Mouse (Mus musculus): Measurements from ENCODE around the gene Cops7a.

The Cops7a gene

DNA sequence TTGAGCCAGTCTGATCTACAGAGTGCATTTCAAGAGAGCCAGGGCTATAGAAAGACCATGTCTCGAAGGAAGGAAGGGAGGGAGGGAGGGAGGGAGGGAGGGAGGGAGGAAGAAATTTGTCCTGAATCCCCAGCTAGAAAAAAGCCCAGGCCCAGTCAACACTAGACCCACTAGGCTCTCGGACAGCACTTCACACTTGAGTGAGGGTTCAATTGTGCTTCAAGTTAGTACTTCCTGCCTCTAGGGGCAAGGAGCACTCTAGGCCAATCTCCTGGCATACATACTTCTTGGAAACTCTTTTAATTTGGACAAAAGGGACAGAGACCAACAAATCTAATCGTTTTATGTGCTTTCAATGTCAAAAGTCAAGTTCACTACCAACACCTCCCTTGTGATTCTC is 7.2 kb downstream of the Cops7a start:
- DNase-seq, result no peak

DNA sequence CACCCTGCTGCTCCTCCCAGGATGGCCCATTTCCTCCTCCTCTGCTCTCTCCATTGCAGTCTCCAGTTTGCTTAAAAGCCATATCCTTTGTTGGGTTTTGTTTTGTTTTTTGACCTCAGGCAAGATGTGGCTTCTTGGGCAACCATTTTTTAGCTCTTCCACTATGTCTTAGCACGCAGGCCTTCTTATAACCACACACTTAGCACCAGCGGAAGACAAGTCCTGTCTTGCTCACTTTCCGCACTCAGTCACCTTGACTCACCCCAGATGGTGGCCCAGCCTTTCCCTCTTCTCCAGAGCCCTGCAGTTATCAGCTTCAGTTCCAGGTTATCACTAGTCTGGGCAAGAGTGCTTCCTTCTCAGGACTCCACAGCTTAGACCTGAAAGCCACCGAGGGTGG is 10.1 kb downstream of the Cops7a start:
- DNase-seq, result no peak

DNA sequence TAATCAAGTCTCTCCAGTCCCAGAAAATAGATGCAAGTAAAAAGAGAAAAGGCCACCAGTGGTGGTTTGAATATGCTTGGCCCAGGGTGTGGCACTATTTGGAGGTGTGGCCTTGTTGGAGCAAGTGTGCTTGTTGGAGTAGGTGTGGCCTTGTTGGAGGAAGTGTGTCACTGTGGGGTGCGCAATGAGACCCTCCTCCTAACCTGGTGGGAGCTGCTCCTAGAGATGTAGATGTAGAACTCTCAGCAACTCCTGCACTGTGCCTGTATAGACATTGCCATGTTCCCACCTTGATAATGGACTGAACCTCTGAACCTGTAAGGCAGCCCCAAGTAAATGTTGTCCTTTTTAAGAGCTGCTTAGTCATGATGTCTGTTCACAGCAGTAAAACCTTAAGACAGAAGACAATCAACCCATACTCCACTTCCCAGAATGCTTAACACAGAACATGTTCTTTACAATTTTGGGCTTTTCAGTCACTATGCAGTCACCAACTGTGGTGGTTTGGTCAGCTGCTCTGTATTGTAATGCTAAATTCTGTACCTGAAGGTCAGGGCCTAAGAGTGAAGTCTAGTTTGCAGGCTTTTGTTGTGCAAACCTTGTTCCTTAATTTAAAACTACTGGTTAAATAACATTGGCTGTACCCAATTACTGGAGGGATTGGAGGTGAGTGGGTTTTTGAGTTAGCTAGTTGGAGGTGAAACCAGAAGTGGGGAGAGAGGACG is 11.2 kb downstream of the Cops7a start:
- no peak for DNase-seq

DNA sequence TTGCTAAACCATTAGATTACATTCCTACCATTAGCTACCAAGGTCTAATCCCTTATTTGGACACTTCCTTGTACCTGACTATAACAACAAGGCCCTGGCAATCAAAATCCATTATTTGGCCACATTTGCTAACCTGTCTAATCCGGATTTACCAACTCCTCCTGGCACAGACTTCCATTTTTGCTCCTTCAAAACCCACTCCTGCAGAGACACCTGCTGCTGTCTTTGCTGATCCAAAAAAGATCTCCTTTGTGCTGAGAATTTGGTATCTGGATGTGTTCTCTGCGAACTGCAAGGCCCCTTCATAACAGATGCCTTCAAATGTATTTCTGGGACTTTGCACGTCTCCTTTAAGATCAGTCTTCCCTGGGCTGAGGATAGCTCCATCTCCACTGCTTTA is 21.8 kb downstream of the Cops7a start:
- no peak for DNase-seq

DNA sequence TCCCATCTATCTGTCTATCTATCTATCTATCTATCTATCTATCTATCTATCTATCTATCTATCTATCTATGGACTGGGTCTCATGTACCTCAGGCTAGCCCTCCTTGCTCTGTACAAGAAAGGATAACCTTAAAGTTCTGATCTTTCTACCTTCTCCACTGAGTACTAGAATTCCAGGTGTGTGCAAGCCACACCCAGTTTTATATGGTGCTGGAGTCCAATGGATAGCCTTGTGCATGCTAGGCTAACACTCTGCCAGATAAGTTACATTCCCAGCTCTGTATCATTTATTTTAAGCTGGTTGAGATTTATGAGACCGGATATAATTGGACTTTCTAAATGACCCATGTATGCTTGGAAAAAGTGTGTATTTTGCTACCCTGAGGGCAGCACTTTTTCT is 23.7 kb downstream of the Cops7a start:
- DNase-seq, result no peak

DNA sequence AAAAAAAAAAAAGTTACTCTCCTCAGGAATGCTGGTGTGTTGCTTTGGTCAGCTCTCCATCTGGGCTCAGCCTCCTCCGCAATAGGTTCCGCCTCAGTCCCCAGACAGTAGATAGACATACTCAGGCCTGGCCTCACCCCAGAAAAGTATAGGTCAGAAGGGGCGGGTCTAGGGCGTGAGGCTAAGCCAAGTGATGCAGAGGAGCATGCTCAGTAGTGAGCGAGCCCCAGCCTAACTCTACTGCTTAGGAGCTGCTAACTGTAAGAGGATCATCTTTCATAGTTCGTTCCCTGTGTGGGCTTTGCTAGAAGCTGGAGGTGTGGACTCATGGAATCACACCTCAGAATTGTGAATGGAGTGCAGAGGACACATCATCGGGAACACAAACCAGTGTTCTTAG is 26.8 kb downstream of the Cops7a start:
- peak in 1 of 2 experiments; percentile 20 for DNase-seq

DNA sequence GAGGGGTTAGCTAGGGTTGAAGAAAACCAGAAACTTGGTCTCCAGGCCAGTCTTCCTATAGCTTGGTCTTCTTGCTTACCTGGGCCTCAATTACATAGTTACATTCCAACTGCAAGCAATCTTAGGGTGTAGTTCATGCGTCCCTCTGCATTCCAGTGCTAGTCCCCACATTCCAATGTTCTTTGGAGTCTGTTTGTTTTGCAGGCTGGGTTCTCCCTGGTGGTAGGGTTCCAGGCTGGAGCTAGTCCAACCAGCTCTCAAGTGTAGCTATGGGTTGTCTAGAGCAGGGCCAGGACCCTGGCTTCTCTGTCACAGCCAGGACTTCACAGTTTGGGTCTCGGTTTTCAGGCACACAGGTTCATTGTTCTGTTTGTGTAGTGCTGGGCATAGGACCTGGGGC is 27.8 kb downstream of the Cops7a start:
- DNase-seq, result no peak

DNA sequence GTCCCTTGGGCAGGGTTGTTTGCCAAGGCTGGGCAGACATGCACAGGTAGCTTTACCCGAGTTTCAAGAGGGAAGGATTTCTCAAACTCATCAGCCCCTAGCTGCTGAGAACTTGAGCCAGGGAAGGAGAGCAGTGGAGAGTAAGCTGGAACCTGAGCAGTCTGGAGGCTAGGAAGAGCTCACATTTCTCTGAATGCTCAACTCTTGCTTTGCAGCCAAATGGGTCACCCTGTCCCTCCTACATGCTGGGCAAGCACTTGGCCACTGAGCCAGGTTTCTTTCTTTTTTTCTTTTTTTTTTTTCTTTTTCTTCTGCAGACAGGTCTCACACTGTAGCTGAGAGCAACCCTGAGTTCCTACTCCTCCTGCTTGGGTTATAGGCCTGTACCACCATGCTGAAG is 28.7 kb downstream of the Cops7a start:
- no peak for DNase-seq

DNA sequence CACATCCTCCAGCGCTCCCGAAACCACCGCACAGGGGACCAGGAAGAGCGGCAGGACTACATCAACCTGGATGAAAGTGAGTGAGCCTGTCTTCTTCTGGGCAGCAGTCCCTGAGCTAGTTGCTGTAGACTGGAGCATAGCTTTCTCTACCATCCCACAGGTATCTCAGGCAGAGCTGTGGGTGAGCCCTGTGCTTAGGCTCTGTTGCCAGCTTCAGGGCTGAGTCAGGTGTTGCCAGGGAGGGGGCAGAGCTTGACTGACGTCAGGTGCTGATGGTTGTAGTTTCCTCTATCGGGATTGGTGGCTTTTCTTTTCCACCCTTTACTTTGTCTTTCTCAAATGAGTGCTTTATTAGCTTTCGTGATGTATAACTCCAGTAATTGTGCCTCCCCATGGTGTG is 30.7 kb downstream of the Cops7a start:
- no peak for DNase-seq

DNA sequence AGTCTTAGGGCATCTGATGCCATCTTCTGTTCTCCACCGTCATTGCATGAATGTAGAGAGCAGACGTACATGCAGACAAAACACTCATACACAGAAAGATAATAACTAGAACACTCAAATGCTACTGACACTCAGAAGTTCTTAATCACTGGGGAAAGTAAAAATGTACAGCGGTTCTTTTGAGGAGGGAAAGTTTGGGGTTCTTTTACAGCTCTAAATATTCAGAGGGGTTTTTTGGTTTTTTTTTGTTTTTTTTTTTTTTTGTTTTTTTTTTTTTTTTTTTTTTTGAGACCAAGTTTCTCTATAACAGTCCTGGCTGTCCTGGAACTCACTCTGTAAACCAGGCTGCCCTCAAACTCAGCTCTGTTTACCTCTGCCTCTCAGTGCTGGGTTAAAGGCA is 32.2 kb downstream of the Cops7a start:
- DNase-seq, result no peak

DNA sequence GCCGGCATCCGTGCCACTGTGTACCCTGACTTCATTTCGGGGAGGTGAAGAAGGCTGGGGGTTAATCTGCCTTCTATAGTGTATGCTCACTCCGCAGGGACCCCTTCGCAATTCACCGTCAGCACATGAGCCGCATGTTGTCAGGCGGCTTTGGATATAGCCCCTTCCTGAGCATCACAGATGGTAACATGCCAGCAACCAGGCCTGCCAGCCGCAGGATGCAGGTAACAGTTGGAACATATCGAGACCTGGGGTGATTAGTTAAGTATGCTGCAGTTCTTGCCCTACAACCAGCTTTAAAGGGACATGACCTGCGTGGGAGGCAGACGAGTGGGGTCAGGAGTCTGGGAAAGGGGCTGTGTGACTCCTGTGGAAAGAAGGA is 33.0 kb downstream of the Cops7a start:
- peak in 1 of 2 experiments; percentile 34 for DNase-seq

DNA sequence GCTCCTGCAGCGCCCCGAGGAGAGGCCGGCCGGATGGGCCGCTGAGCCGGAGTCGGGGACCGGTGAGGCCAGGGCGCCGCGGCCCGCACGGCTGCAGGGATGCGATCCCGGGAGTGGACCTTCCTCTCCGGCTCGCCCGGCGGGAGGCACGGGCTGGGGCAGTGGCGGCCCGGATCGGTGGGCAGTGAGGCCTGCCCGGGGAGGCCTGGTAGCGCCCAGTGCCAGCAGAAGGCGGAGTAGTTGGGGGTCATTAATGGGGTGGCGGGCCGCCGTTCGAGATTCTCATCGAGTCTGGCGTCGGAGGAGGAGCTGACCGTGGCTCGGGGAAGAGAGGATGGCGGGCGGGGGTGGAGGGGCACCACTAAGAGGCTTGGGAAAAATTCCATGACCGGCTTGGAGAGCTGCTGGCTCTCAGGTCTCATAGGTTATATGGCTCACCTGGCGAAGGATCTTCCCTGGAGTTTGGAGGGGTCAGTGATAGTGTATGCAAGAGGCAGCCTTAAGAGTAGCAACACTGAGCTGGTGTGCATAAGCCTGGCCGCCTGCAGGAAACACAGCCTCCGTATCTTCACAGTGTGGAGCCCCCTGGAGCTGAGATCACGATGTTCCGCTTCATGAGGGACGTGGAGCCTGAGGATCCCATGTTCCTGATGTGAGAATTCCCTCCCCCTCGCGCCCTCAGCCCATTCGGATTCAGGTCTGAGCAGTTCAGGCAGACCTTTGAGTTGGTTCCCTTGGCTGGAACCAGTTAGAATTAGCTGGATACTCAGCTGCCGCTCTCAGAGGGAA is 33.6 kb downstream of the Cops7a start:
- peak; percentile 67 to 82 for DNase-seq

DNA sequence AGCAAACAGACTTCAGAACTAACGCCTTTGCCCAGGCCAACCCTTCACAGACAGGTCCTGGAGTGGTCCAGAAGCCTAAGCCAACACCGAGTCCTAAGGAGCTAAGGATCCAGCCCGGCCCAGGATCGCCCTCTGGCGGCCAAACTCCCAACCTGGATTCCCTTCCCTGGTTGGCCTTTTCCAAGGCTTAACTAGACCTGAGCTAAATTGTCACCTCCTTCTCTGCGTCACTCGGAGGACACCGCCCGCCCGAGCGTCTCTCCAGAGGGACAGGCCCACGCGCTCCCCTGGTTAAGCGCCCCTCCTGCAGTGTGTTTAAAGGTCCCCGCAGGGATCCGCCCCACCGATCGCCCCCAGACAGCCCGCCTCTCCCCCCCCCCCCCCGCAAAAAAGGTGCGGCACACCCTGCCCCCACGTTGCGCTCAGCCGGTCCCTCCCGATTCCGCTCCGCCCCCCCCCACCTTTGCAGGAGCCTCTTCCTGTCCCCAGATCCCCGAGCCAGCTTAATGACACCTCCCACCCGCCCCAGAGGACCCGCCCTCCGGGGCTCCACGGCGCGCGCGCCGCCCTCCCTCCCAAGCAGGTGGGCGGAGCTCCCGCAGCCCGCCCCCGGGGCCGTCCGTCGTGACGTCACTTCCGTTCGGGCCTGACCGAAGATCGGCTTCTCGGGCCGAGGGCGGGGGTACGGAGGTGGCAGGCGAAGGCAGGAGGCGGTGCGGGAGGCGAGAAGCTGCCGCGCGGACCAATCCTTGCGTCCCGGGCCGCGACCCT is 34.4 kb downstream of the Cops7a start, which contains the start of gene Mlf2:
Gene Mlf2 (plus strand): TSS at position 633 of the 771 bp plus-strand sequence.
- DNase-seq, result peak; percentile 99 to 100

DNA sequence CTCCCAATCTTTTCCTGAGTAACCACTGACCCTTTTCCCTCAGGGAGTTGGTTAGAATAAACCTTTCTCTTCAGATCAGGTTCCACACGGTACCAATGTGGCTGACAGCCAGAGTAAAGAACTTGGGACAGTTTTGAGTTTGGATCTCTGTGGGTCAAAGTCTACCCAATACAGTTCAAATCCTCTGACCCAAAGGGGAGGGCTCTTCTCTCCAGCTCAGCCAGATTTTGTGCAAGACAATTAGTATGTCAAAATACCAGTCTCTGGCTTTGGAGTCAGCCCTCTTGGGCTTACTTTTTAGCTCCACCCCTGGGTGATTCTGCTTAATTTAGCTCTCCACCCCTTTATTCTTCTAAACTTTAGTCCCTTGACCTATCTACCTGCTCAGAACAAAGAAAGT is 35.1 kb downstream of the Cops7a start:
- DNase-seq, result no peak

DNA sequence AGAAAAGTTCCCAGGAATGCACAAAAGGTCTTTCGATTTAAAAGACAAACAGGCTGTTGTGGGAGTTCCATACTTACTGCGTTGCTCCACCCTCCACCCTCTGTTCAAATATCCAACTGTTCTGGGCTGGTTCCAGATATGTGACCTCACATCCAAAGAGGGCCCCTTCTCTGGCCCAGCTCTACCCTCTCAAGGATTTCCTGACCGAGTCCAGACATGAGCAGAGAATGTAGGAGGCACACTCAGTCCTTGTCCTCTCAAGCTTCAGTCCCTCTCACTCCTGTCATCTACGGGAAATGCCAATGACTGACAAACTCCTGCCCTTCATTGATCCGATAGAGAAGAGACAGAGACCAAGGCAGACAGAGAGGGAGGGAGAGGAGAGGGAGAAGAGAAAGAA is 39.4 kb downstream of the Cops7a start:
- DNase-seq, result peak in 1 of 2 experiments; percentile 64

DNA sequence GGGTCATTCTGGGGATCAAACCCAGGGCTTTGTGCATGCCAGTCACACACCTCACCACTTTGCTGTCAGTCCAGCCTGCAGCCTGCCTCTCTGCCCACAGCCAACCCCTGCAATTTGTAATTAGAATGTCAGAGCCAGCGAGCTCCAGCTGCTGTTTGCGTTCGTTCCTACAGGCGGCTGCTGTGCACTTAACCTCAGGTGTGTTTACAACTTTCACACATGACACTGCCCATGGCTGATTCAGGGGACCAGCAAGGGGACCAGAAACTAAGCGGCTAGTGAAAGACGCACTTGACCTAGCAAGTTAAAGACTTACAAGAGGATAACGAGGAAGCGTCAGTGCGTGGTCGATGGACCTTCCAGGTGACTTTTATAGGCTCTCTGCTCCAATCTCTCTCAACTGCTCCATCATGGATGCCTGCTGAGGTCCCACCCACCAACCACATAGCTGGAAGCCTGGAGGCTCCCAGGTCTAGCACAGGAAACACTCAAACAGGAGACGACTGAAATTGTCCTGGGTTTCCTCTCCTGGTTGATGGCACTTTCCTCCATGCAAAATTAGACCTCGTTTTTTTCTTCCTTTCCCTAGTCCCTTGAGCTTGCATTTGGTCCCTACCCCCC is 40.1 kb downstream of the Cops7a start:
- DNase-seq, result peak in 1 of 2 experiments; percentile 70

DNA sequence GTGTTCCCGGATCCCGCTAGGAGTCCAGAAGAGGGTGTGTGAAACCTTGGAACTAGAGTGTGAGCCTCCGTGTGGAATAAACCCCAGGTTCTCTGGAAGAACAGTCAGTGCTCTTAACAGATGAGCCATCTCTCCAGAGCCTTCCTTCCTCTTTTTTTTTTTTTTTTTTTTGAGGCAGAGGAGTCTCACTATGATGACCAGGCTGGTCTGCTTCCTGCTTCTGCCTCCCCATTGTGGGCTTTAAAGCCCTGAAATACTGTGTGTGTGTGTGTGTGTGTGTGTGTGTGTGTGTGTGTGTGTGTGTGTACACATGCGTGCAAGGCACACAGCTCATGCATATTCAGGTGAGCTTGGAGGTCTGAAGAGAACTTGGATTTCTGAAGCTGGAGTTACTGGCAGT is 43.8 kb downstream of the Cops7a start:
- DNase-seq, result no peak

DNA sequence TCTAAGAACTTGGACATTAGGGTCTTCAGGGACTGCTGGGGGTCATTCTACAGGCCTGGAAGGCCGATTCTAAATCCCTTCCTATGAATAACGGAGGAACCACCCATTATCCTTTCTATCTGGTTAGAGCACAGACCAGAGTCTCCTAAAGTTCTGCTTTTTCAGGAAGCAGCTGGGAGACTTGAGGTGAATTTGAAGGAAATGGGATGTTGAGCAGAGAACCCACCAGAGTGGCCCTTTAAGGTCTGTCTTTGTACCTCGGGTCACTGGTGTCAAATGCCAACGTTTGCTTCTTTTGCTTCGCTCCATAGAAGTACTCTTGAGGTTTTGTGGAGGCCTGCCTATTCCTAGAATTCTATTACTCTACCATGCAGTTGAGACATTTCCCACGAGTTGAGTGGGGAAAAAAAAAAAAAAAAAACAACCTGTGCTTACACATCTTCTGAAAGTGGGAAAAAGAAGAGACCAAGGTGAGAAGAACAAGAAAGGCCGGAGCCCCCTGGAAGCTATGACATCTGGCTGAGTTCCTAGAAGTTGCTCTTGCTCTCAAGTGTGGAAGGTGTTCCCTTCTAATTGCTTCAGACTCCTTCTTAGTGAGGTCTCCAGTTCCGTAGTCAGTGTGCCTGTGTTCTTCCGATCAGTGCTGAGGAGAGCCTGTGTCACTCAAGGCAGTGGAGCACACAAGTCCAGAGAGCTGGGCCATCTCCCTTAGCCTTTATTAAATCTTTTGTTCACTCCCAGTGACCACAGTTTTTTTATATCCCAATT is 44.8 kb downstream of the Cops7a start:
- DNase-seq, result no peak

DNA sequence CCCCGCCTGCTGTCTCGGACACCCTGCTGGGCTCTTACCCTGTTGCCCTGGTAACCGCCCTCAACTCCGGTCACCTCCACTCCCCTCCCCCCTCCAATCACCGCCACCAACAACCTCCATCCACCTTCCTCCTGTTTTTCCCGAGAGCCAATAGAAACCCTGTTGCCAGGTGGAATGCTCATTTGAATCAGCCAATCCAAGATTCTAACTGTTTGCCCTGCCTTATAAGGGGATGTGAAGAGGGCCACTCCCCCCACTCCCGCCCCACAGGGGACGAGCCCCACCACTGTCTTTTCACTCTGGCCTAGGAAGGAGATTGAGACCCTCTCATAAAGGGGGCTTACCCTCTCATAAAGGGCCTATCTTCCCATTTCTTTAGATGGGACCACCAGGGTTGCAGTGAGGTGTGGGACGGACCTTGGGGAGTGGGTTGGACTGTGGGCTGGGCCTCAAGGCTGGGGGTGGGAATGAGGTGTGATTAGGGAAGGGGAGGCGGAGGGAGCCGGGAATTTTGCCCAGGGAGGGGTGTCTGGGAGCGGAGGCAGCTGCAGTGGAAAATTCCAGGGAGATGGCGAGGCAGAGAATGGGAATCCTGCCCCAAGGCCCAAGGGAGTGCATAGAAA is 45.5 kb downstream of the Cops7a start, which contains the start of gene Ptms:
Gene Ptms (minus strand): TSS at position 409 of the 623 bp plus-strand sequence.
- peak; percentile 93 to 96 for DNase-seq

DNA sequence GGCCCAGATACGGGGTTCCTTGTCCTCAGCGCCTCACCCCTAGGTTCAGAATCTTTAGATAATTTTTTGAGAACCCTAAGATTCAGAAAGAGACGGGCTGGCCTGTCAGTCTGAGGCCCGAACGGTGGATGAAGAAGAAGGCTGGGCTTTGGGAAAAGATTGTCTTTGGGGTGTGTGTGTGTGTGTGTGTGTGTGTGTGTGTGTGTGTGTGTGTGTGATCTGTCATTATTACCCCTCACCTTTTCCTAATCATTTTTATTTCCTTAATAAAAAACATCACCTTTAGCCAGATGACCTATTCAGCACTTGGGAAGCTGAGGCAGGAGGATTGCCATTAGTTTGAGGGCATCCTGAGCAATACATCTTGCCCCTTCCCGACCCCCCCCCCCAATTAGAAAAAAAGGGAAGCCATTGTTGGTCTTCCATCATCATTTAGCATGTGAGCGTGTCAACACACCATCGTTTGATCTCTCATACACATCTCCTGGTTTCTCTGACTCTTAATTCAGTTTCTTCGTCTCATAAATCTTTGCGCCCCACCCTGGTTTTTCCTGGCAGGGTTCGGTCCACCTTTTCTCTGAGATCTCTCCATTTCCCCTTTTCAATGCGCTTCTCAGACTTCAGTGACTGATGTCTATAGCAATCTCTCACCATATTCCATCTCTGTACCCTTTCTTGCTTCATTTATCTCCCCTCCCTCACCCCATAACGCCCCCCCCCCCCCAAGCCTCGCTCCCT is 46.3 kb downstream of the Cops7a start:
- no peak for DNase-seq

DNA sequence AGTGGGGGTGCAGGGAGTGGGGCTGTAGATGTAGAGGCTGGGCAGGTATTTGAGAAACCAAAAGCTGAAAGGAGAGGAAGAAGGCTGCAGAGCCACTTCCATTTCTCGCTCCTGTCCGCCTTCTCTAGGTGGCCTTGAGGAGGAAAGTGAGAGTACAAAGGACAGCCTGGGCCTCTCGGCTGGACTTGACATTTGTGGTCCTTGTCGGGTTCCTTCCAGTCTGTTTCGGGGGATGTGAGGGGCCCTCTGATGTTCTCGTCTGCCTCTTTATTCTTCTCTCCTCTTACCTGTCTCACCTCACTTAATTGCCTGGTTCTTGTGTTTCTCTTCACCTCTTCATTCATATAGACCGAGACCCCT is 47.0 kb downstream of the Cops7a start:
- DNase-seq, result no peak

Data from kidney, postnatal 4 days (tissue).